Mouse (Mus musculus): ENCODE results near the gene Wwc2.

- TF ChIP-seq POLR2A (IDR thresholded peaks at IDR 0.05; ENCODE audit: control insufficient read depth, low read depth, low read length) (no peak), CTCF (IDR thresholded peaks at IDR 0.05; ENCODE audit: control insufficient read depth, insufficient read depth, insufficient replicate concordance, low read depth, low read length) (no peak)
Observed at GRCm38 (mm10) chr8:47995391-47995790, 4.7 kb upstream of the Wwc2 start.
